Mouse (Mus musculus) bone marrow, adult 2 months (tissue): ENCODE results near the gene Cngb1. TPM values are rescaled to one million over a fixed set of nuclear protein-coding genes. Genes with fewer than 3 reads are reported as not detected.

Experiments
- H3K27ac ChIP-seq: fragments of 200-500 bp; 2 replicates; pipeline ENCODE4 v1.5.1; 2012; ENCODE audit warnings: low read depth, mild to moderate bottlenecking, control low read depth, inconsistent platforms, low read length; ENCODE audit not compliant: control insufficient read depth, poor library complexity, insufficient read depth
- H3K4me1 ChIP-seq: fragments of 200-500 bp; 2 replicates; pipeline ENCODE4 v1.6.1; 2011; ENCODE audit warnings: low read length; ENCODE audit not compliant: control insufficient read depth, insufficient read depth
- H3K4me3 ChIP-seq: fragments of 200-500 bp; replicated peaks from 2 replicates; pipeline ENCODE3; 2011; ENCODE audit warnings: mild to moderate bottlenecking, low read depth, low read length, control low read depth; ENCODE audit not compliant: control insufficient read depth
- CTCF ChIP-seq: fragments of 200-500 bp; IDR thresholded peaks from 2 replicates; pipeline ENCODE4 v1.5.1; 2011; ENCODE audit warnings: low read length, control low read depth; ENCODE audit not compliant: control insufficient read depth, insufficient read depth
- POLR2A ChIP-seq: fragments of 200-500 bp; IDR thresholded peaks from 2 replicates; pipeline ENCODE4 v1.6.1; 2011; ENCODE audit warnings: low read depth, mild to moderate bottlenecking, control low read depth, low read length, borderline replicate concordance; ENCODE audit not compliant: control insufficient read depth
- WGBS: fragments of 180-500 bp; shearing (Covaris S2); methylation state at CpG from one replicate; pipeline ENCODE4 v1.1.7; 2018; 5-methylcytosine and 5-hydroxymethylcytosine counted together
- polyA plus RNA-seq: library from polyadenylated mRNA; stranded (reverse); fragments of >200 nt; gene quantifications from 2 replicates; pipeline ENCODE4 v1.2.4, GENCODE M21; 2011; ENCODE audit warnings: low replicate concordance; ENCODE audit not compliant: missing spikeins, insufficient read depth, insufficient read length

Cngb1 gene
- polyA plus RNA-seq, 1 experiment: 2.1 TPM

DNA sequence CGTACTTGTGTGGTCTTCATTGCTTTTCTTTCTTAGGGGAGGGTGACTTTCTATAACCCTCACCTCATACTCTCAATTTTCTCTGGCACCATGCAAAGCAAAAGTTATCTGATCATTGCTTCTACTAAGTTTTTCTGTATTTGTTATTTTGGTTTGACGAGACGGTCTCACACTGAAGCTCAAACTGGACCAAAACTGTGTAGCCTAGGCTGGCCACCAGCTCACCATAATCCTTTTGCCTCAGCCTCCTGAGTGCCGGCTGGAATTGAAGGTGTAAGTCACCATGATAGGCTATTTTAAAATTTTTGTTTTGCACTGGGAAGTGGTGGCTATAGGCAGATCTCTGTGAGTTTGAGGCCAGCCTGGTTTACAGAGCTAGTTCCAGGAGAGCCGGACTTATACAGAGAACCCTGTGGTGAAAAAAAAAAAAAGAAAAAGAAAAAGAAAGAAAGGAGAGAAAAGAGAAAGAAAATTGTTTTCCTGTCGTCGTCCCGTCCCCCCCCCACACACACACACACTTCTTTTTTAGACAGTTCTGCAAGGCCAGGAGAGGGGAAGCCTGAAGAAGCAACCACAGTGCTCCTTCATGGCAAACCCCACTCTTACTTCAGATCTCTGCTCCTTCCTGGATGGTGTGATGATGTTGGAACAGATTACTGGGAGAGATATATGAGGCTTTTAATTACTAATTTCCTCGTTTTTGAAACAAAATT lies 102.9 kb downstream of the Cngb1 start:
- WGBS: 47% methylated on average over 9 of the region's 9 CpGs
- no peak overlapping the region for H3K27ac ChIP-seq
- H3K4me1 ChIP-seq: no peaks in the 10 kb centered on the region
- no peak overlapping the region for H3K4me3 ChIP-seq
- TF ChIP-seq POLR2A: no peak
- TF ChIP-seq CTCF: no peak

DNA sequence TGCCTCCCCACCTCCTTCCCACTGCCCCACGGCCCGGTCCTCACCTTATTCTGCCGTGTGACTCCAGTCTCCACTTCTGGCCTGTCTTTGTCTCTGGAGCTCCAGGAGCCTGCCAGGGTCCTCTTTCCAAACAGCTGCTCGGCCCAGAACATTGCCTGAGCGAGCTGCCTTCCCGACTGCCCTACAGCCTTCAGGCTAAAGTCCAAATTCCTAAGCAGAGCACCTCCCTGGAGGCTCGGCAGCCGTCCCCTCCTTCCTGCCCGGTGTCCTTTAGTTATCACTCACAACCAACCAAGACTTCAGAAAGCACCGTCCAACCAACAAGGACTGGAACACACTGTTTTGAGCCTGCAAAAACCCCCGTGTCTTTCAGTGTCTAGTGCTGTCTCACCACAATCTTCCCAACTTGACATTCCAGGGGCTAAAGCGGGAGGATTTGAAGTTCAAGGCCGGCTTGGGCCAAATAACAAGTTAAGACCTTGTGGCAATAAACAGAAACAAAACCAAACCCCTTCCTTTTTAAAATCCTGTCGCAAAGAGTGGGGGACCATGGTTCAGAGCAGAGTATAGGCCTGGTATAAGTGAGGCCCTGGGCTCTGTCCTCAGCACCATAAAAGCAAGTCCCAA lies 103.6 kb downstream of the Cngb1 start, which contains the start of gene Kifc3:
Gene Kifc3 (minus strand): TSS at position 164 of the 627 bp plus-strand sequence.
- Histone ChIP-seq H3K4me1 (no peaks in the 10 kb centered on the region), H3K4me3 (no peak within 1 kb of the TSS), H3K27ac (no peak within 1 kb of the TSS)
- no peak for TF ChIP-seq POLR2A
- TF ChIP-seq CTCF: no peak
- 84% methylated on average over 14 of the region's 14 CpGs for WGBS

DNA sequence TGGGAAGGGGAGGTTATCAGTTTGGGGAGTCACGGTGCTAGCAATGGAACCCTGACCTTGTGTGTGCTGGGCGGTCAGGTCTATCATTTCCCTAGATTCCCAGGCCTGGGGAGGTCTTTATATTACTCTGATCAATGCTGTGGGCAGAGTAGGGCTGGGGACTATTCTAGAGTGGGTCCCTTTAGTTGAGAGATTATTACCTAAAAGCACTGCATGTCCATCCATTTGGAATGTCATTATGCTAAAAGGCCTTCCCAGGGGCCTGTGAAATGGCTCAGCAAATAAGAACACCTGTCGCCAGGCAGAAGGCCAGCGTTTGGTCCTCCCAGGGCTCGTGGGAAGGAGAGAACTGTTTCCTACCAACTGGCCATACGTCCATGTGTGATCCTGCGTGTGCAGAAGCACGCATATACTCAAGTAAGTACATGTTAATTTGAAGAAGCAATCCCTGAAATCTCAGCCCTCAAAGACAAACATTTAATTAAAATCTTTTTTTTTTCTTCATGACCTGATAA lies 104.3 kb downstream of the Cngb1 start:
- WGBS: 85% methylated on average over 8 of the region's 8 CpGs
- no peaks in the 10 kb centered on the region for H3K4me1 ChIP-seq
- H3K4me3 ChIP-seq: no peak overlapping the region
- no peak overlapping the region for H3K27ac ChIP-seq
- no peak for TF ChIP-seq POLR2A
- no peak for TF ChIP-seq CTCF

DNA sequence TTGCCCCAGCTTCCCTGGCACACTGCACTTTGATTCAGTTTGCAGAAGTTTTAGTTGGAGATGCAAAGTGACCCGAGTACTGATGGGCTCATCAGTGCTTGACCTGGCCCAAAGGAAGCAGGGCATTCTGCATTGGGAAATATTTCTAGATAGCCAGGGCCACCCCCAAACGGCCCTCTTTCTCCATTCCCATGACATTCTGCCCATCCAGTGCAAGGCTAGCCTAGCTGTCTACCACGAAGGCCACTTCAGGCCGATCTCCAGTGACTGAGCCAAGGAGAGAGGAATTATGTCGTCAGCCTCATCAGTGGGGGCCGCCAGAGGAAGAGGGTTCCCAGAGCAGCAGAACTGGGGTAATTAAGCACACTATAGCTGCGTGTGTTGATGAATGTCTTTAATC lies 104.9 kb downstream of the Cngb1 start:
- no peaks in the 10 kb centered on the region for H3K4me1 ChIP-seq
- no peak overlapping the region for H3K27ac ChIP-seq
- 67% methylated on average over 7 of the region's 7 CpGs for WGBS
- no peak overlapping the region for H3K4me3 ChIP-seq
- TF ChIP-seq POLR2A: no peak
- TF ChIP-seq CTCF: no peak

DNA sequence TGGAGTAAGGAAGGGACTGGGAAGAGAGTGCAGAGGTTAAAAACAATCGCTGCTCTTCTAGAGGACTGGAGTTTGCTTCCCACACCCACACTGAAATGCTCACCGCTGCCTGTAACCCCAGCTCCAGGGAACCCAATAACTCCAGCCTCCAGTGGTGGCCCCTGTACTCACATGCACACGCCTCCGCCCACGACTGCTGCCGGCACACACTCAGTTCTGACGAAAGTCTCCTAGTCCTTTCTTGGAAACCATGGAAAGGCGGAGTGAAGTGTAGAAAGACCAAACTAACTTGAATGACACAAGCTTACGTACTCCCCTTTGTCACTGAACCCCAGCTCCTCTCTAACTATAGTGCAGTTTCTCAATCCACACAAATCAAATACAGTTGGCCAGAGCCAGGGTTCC lies 106.4 kb downstream of the Cngb1 start:
- no peak overlapping the region for H3K27ac ChIP-seq
- 83% methylated on average over 9 of the region's 9 CpGs for WGBS
- H3K4me1 ChIP-seq: no peaks in the 10 kb centered on the region
- no peak overlapping the region for H3K4me3 ChIP-seq
- TF ChIP-seq POLR2A (no peak), CTCF (no peak)

DNA sequence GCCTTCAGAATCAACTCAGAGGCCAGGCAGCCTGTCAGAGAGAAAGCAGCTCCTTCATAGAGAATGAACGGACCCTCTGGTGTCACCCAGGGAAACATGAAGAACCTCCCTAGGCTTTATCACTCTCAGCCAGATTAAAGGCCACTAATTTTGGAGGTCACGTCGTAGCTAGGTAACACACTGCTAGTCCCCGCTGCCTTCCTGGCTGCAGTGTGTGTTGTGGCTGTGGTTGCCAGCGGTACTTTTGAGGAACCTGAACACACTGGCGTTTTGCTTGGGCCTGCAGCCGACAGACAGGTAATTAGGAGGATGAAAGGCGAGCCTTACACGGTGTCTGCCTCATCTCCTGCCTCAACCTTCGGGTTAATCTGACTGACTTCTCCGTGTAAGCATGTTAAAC lies 110.7 kb downstream of the Cngb1 start:
- Histone ChIP-seq H3K4me1 (no peaks in the 10 kb centered on the region), H3K27ac (no peak overlapping the region), H3K4me3 (no peak overlapping the region)
- no peak for TF ChIP-seq CTCF
- no peak for TF ChIP-seq POLR2A
- WGBS: 45% methylated on average over 11 of the region's 11 CpGs

DNA sequence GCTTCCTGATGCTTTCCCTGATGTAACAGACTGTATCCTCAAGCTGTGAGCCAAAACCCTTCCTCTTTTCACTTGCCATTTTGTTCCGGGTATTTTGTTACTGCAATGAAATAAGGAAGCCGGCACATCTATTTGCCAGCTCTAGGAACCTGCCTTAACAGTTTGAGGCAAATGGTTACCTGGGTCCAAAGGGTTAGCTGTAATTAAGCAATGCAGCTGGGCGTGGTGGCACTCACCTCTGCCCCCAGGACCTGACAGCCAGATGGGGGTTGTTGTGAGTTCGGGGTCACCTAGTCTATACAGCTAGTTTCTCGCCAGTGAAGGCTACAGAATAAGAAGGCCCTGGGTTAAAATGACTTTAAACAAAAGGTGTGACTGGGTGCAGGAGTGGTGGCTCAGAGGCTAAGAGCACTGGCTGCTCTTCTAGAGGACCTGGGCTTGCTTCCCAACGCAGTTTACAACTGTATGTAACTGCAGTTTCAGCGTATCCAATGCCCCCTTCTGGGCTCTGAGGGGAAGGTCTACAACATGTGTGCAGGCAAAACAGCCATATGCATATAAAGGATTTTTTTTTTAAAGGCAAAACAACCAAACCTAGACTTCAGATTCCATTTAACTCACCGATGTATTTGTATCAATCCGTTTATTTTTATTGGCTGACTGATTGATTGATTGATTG lies 114.7 kb downstream of the Cngb1 start:
- TF ChIP-seq POLR2A (no peak), CTCF (no peak)
- 82% methylated on average over 9 of the region's 9 CpGs for WGBS
- H3K27ac ChIP-seq: no peak overlapping the region

More for the DNA sequence above, 114.7 kb downstream of the Cngb1 start:
- Histone ChIP-seq H3K4me1 (no peaks in the 10 kb centered on the region), H3K4me3 (no peak overlapping the region)

Other genes with a start within 250 kb of the Cngb1 start
- gene Katnb1, start 225.4 kb downstream of the Cngb1 start, polyA plus RNA-seq: 4.4 and 21.7 TPM in 2 replicates
- gene Kifc3, start 103.8 kb downstream of the Cngb1 start, polyA plus RNA-seq: 1.5 and 2.7 TPM in 2 replicates
- not detected in 2 replicates for gene Tepp, start 4.0 kb upstream of the Cngb1 start, polyA plus RNA-seq
- 1.1 and 3.3 TPM in 2 replicates for gene Zfp319, start 25.4 kb upstream of the Cngb1 start, polyA plus RNA-seq
- 4.8 and 20.2 TPM in 2 replicates for gene Usb1, start 25.7 kb upstream of the Cngb1 start, polyA plus RNA-seq
- 0.63 TPM in 1 of 2 replicates, not detected in the other for gene Mmp15, start 45.7 kb upstream of the Cngb1 start, polyA plus RNA-seq
- gene Cfap20, start 128.3 kb upstream of the Cngb1 start, polyA plus RNA-seq: 34.4 and 58.0 TPM in 2 replicates
- gene Csnk2a2, start 183.5 kb upstream of the Cngb1 start, polyA plus RNA-seq: 16.6 and 26.1 TPM in 2 replicates
- not detected in 2 replicates for gene Ccdc113, start 227.5 kb upstream of the Cngb1 start, polyA plus RNA-seq